Mouse (Mus musculus) limb, embryonic 10.5 days (tissue): ENCODE data around the gene Tnk1. TPM values are rescaled to one million over a fixed set of nuclear protein-coding genes. Genes with fewer than 3 reads are reported as not detected.

Experiments used
- DNase-seq: peaks from one replicate; pipeline ENCODE4 v3.0.0-alpha.2; 2017; ENCODE audit warnings: low spot score
- H3K27ac ChIP-seq: fragments of 300-500 bp; sonication (generic); 2 replicates; pipeline ENCODE4 v1.5.1; 2016; ENCODE audit warnings: mild to moderate bottlenecking
- H3K27me3 ChIP-seq: fragments of 300-500 bp; sonication (generic); 2 replicates; pipeline ENCODE4 v1.6.1; 2016; ENCODE audit warnings: low read depth, mild to moderate bottlenecking; ENCODE audit not compliant: poor library complexity, severe bottlenecking
- H3K36me3 ChIP-seq: fragments of 300-500 bp; sonication (generic); 2 replicates; pipeline ENCODE4 v1.6.1; 2016; ENCODE audit warnings: mild to moderate bottlenecking, moderate library complexity
- H3K4me1 ChIP-seq: fragments of 300-500 bp; sonication (generic); 2 replicates; pipeline ENCODE4 v1.6.1; 2016
- H3K4me3 ChIP-seq: fragments of 300-500 bp; sonication (generic); 2 replicates; pipeline ENCODE4 v1.5.1; 2016; ENCODE audit warnings: mild to moderate bottlenecking, moderate library complexity
- H3K9me3 ChIP-seq: fragments of 300-500 bp; sonication (generic); replicated peaks from 2 replicates; pipeline ENCODE4 v1.6.1; 2016; ENCODE audit warnings: mild to moderate bottlenecking
- WGBS: fragments of 180-500 bp; shearing (Covaris S2); methylation state at CpG from one replicate; pipeline ENCODE4 v1.1.7; 2016; 5-methylcytosine and 5-hydroxymethylcytosine counted together
- polyA plus RNA-seq: library from polyadenylated mRNA; unstranded; fragments of >200 nt; fragmentation: Nextera tagmentation; extraction: Ambion mirVana; gene quantifications from 2 replicates; pipeline ENCODE4 v1.2.1, GENCODE M21; 2016

Gene Tnk1
- 1.1 TPM in 2 replicates for polyA plus RNA-seq

DNA sequence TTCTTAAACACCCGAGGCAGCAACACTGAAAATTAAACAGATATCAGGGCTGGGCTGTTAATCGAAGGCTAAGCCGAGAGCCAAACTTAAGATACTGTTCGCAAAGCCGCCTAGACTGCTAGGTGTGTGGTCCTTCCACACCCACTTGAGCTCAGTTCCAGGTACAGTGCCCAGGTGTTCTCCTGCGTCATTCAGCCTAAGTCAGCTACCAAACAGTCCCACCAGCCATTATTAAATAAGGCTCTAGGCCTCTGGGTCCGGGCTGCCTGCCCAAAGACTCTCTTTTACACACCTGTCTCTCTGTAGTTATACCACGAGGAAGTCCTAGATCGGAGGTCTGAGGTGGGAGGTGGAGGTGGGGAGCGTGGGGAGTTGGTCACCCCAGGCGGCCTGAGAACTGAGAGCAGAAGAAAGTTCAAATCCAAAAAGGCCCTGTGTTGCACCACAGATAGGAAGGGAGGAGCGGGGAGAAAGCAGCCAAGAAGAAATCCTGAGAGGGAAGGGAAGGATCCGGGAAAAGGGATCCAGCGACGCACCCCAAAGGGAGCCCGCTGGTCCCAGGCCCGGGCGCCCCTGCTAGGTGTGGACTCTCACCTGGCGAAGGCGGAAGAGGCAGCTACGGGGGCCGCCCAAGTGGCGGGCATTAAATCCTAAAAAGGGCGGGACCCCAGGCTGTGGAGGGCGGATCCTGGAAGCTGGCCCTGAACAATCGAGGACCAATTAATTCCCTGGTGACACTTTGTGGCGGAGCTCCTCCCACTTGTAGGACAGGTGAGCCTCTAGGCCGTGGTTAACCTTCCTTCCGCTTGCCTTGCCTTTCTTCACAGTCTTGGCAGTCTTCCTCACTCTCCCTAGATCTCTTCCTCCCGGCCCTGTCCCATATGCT, at the start of gene Tnk1:
Tnk1 (minus strand) TSS at position 618 of the 886 bp plus-strand sequence.
- H3K4me3 ChIP-seq: peak within 1 kb of the TSS; percentile 20; the same call in 1 of the 2 replicates
- no peak within 1 kb of the TSS for H3K27ac ChIP-seq
- no peak for DNase-seq

DNA sequence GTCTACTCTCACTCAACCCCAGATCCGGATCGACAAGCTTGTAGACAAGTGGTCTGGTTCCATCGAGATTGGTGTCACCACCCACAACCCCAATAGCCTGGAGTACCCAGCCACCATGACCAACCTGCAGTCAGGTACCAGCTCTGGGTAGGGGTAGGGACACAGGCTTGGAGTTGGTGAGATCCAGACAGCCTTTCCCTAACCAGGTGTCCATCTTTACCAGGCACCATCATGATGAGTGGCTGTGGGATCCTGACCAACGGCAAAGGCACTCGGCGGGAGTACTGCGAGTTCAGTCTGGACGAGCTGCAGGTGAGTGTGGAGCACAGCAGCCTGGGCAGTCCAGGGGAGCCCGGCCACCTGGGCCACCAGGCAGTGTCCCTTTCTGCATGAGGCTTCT, 45.8 kb upstream of the Tnk1 start:
- H3K27me3 ChIP-seq: no peaks in the 10 kb centered on the region
- no peak overlapping the region for H3K27ac ChIP-seq
- WGBS: over 99% methylated on average over 9 of the region's 9 CpGs
- peaks cover 65% of the 10 kb centered on the region for H3K36me3 ChIP-seq
- H3K4me3 ChIP-seq: no peak overlapping the region
- peaks cover 34% of the 10 kb centered on the region for H3K4me1 ChIP-seq
- H3K9me3 ChIP-seq: no peaks in the 10 kb centered on the region
- no peak for DNase-seq

More for the DNA sequence above, at the start of gene Tnk1:
- Histone ChIP-seq H3K27me3 (peaks cover 50% of the 10 kb centered on the region), H3K4me1 (peaks cover 27% of the 10 kb centered on the region), H3K9me3 (no peaks in the 10 kb centered on the region), H3K36me3 (no peaks in the 10 kb centered on the region)
- WGBS: 19% methylated on average over 30 of the region's 30 CpGs

DNA sequence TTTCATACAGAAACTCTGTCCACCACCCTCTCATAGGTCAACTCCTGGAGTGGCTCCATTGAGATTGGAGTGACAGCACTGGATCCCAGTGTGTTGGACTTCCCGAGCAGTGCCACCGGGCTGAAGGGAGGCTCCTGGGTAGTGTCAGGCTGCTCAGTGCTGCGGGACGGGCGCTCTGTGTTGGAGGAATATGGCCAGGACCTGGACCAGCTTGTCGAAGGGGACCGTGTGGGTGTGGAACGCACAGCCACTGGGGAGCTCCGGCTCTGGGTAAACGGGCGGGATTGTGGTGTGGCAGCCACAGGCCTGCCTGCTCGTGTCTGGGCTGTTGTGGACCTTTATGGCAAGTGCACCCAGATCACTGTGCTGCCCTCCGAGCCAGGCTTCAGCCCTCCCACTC, 44.4 kb upstream of the Tnk1 start:
- H3K27ac ChIP-seq: peak overlapping the region; percentile 50; the same call in 1 of the 2 replicates
- H3K4me3 ChIP-seq: peak overlapping the region; percentile 91
- DNase-seq: no peak
- no peaks in the 10 kb centered on the region for H3K27me3 ChIP-seq
- peaks cover 45% of the 10 kb centered on the region for H3K4me1 ChIP-seq
- peaks cover 57% of the 10 kb centered on the region for H3K36me3 ChIP-seq
- no peaks in the 10 kb centered on the region for H3K9me3 ChIP-seq
- WGBS: 94% methylated on average over 13 of the region's 13 CpGs

DNA sequence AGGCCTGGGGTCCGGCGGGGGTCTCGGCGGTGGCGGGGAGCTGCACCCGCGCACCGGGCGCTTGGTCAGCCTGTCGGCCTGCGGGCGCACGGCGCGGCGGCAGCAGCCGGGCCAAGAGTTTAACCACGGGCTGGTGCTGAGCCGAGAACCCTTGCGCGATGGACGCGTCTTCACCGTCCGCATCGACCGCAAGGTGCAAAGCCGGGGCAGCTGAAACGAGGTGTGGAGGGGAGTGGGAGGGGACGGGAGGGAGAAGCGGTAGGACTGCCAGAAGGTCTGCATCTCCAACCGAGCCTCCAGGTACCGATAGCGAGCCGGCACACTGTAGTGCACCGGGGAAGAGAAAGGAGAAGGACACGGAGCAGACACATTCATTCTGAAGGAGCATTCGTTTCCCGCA, 43.5 kb upstream of the Tnk1 start:
- peak overlapping the region; percentile 91 for H3K4me3 ChIP-seq
- peak overlapping the region; percentile 99 for H3K27ac ChIP-seq
- H3K27me3 ChIP-seq: no peaks in the 10 kb centered on the region
- H3K36me3 ChIP-seq: peaks cover 56% of the 10 kb centered on the region
- under 1% methylated on average over 39 of the region's 39 CpGs for WGBS
- H3K9me3 ChIP-seq: no peaks in the 10 kb centered on the region
- no peak for DNase-seq
- peaks cover 45% of the 10 kb centered on the region for H3K4me1 ChIP-seq

DNA sequence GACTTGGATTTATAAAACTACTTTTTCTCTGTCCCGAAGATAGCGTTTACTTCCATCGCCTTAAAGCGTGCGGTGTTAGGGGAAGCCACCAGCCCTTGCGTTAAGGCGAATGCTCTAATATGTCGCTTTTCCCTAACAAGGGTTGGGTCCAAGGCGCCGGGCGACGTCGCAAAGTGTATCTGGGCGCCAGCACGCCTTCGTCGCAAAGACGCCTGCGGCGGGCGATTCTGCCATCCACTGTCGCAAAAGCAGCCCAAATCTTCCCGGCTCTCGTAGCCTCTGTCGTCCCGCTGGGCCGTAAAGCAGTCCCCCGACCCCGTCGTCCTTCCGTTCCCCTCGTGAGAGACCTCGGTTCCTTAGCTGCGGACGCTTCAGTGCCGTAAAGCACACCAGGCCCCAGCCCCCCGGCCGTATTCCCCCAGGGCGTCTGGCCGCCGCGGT, 42.9 kb upstream of the Tnk1 start:
- Histone ChIP-seq H3K27me3 (no peaks in the 10 kb centered on the region), H3K9me3 (no peaks in the 10 kb centered on the region), H3K36me3 (peaks cover 51% of the 10 kb centered on the region), H3K4me3 (peak overlapping the region; percentile 91), H3K4me1 (peaks cover 45% of the 10 kb centered on the region), H3K27ac (peak overlapping the region; percentile 99)
- DNase-seq: peak; percentile 96
- under 1% methylated on average over 42 of the region's 42 CpGs for WGBS

DNA sequence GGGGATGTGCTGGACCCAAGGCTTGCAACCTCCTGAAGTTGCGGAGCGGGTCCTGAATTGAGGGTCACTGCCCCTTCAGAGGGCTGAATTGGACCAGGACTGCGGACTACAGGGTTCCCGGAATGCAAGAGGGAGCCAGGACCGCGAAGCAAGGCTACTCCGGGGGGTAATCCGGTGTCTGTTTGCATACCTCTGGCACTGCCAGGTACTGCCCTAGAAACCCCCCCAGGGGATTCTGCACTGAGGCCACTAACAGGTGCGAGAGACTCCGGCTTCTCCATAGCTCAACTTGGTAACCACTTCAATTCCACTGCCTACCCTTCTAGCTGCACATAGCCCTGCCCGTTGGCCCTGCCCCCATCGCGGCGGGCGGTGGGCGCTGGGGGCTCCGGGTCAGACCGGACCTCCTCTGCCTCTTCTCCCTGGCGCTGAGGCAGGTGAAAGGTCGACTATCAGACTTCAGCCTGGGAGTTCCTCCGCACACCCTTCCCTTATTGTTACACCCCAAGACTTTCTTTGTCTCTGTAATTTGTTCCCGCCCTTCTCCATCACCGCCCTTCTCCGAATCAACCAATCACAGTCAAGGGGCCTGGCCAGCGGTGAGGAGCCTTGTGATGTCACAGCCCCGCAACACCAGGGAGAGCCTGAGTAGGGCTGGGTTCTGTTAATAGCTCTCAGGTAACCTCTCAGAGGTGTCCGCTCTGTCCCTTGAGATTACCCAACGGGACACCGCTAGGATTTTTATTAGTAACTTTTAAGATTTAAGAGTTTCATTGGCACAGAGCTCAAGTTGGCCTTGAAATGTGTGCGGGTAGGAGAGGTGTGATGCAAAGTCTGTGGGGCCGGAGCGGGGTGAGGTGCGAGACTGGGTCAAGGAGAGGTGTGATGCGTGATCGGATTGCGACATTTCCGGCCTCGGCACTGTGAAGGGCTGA, 42.2 kb upstream of the Tnk1 start, which contains the start of the genes 2810408A11Rik and Neurl4:
2810408A11Rik (minus strand) TSS at position 517 of the 935 bp plus-strand sequence.
Neurl4 (plus strand) TSS at position 602 of the 935 bp plus-strand sequence.
- H3K4me1 ChIP-seq: peaks cover 45% of the 10 kb centered on the region
- H3K27me3 ChIP-seq: no peaks in the 10 kb centered on the region

DNA sequence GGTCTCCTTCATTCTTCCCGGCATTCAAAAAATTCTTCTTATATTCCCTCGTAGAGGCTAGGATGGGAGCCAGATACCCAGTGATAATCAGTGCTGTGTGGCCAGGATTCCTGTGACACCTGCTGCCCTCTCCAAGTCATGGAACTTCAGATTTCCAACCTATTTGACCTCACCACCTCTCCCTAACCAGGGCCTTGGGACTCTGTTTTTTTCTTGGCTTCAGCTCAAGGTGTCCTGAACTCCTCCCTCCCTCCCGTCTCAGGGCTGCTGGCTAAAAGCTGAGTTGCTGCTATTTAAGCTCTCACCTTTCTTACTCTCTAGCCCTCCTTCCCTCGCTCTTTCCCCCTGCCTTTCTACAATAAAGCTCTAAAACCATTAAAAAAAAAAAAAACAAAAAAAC, 41.3 kb upstream of the Tnk1 start:
- no peaks in the 10 kb centered on the region for H3K9me3 ChIP-seq
- DNase-seq: no peak
- peak overlapping the region; percentile 99 for H3K27ac ChIP-seq
- H3K27me3 ChIP-seq: no peaks in the 10 kb centered on the region
- 24% methylated on average over 4 of the region's 4 CpGs for WGBS
- peaks cover 50% of the 10 kb centered on the region for H3K4me1 ChIP-seq
- peak overlapping the region; percentile 91 for H3K4me3 ChIP-seq
- peaks cover 35% of the 10 kb centered on the region for H3K36me3 ChIP-seq

More for the DNA sequence above, 42.2 kb upstream of the Tnk1 start, which contains the start of the genes 2810408A11Rik and Neurl4:
- DNase-seq: peak; percentile 87
- 1% methylated on average over 38 of the region's 38 CpGs for WGBS
- H3K36me3 ChIP-seq: peaks cover 44% of the 10 kb centered on the region
- no peaks in the 10 kb centered on the region for H3K9me3 ChIP-seq
- H3K27ac ChIP-seq: peak within 1 kb of the TSS; percentile 99
- peak within 1 kb of the TSS; percentile 91 for H3K4me3 ChIP-seq

DNA sequence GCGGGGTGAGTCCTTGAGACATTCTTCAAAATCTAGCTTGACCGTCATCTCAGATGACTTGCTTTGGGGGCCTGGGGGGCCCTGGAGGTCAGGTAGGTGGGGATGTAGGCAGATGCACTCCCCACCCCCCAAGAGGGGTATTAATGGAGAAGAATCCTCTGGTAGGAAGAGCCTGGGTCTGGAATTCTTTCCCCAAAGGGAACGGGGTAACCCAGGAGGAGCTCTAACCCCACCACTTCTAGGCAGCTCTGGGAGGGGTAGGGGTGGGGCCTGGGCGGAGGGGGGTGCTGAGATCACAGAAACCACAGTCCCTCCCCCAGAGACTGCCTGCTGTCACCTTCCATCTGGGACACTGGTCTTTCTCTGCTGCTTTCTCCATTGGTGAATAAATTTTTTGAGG, 36.8 kb upstream of the Tnk1 start, which contains the start of gene Acap1:
Acap1 (minus strand) TSS at position 249 of the 400 bp plus-strand sequence.
- H3K4me3 ChIP-seq: no peak within 1 kb of the TSS
- no peaks in the 10 kb centered on the region for H3K27me3 ChIP-seq
- H3K27ac ChIP-seq: peak within 1 kb of the TSS; percentile 2; the same call in 1 of the 2 replicates
- 75% methylated on average over 4 of the region's 4 CpGs for WGBS
- H3K9me3 ChIP-seq: no peaks in the 10 kb centered on the region
- no peak for DNase-seq
- H3K4me1 ChIP-seq: peaks cover 36% of the 10 kb centered on the region
- peaks cover 14% of the 10 kb centered on the region for H3K36me3 ChIP-seq

DNA sequence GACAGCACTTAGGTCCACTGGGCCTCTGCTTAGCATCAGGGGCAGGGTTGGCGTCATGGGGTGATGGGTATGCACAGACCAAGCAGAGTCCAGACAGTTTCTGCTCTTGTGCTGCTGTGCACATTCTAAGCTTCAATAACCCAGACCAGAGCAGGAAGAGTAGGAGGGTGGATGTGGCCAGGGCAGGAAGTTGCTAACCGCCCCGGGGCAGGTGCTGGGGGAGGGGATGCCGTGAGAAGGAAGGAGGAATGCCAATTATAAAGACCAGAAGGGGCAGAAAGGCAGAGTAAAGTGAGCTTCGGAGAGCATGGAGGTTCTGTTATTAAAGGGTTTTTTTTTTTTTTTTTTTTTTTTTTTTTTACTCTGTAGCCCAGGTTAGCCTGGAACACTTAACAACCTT, 36.1 kb upstream of the Tnk1 start:
- Histone ChIP-seq H3K27ac (no peak overlapping the region), H3K4me1 (peaks cover 34% of the 10 kb centered on the region), H3K9me3 (no peaks in the 10 kb centered on the region), H3K4me3 (no peak overlapping the region), H3K36me3 (peaks cover 14% of the 10 kb centered on the region), H3K27me3 (no peaks in the 10 kb centered on the region)
- 84% methylated on average over 5 of the region's 5 CpGs for WGBS
- no peak for DNase-seq

DNA sequence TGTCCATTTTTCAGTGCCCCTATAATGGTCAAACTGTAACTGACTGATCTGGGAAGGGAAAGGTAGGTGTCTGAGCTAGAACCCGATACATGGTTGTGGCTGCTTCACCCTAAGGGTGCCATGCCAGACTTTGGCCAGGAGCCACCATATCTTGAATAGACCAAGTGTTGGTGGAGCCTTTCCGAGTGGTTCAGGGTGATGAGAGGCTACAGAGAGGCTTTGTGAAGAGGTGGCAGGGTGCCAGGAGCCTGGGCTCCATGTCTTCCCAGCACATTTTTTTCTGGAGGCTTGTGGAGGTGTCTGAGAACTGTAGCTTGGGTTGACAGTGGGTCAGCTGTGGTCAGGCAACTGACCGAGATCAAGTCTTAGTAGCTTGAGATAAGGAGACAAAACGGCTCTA, 33.0 kb upstream of the Tnk1 start:
- no peaks in the 10 kb centered on the region for H3K27me3 ChIP-seq
- WGBS: 82% methylated on average over 4 of the region's 4 CpGs
- peaks cover 19% of the 10 kb centered on the region for H3K4me1 ChIP-seq
- no peak for DNase-seq
- no peak overlapping the region for H3K4me3 ChIP-seq
- H3K9me3 ChIP-seq: no peaks in the 10 kb centered on the region
- no peak overlapping the region for H3K27ac ChIP-seq
- H3K36me3 ChIP-seq: no peaks in the 10 kb centered on the region

DNA sequence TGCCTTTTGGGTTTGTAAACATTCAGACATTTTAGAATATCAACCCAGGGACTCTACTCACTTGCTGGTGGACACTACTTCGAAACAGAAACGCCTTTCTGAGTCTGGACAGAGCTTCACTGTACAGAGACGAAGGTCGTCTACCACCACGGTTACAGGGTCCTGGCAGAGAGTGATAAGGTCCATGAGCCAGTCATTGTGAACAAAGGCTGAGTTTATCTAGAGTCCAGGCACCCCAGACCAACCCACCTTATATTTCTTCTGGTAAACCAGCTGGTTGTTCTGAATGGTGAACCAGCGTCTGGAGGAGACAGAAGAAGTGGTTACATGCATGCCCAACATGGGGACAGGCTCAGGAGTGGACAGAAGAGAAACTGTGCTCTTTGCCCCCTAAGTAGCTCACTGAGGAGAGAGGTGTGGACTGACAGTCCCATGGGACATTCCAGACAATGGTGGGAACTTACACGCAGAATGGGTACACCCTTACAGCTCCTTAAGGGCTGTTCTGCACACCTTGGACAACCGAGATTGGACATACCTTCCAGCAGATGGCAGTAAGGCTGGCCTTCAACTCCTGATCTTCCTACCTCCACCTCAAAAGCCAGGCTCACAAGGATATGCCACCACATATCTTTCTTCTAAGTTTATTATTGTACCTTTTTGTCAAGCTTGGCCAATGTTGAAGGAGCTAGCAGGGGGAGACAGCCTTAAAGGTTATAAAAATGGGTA, 28.5 kb upstream of the Tnk1 start:
- Histone ChIP-seq H3K4me3 (no peak overlapping the region), H3K9me3 (no peaks in the 10 kb centered on the region), H3K27me3 (no peaks in the 10 kb centered on the region), H3K36me3 (no peaks in the 10 kb centered on the region), H3K4me1 (peaks cover 13% of the 10 kb centered on the region), H3K27ac (no peak overlapping the region)
- WGBS: 76% methylated on average over 8 of the region's 8 CpGs
- DNase-seq: no peak

DNA sequence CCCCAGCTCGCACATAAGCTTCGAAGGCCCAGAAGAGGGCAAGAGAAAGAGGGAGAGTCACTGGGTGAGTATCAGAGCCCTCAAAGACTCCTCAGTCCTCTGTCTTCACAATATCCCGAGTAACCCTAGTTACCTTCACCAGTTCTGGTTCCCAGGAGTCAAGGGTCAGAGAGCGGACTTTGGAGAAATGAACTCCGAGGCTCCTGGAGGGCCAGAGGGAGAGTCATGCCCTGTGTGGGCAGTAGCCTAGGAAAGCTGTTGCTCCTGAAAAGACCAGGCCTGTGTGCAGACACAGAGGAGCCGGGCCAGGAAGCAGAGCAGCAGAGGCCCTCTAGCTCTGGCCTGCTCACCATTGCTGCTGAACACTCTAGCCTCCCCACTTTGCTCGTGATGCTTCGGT, 26.1 kb upstream of the Tnk1 start:
- H3K4me3 ChIP-seq: no peak overlapping the region

More for the DNA sequence above, 26.1 kb upstream of the Tnk1 start:
- WGBS: 81% methylated on average over 8 of the region's 8 CpGs
- Histone ChIP-seq H3K4me1 (peaks cover 28% of the 10 kb centered on the region), H3K27me3 (no peaks in the 10 kb centered on the region), H3K9me3 (no peaks in the 10 kb centered on the region), H3K36me3 (no peaks in the 10 kb centered on the region), H3K27ac (0 out of 2 replicates have a peak overlapping the region, but pooled peaks have one; percentile 27)
- DNase-seq: no peak
